Mouse (Mus musculus) forebrain, embryonic 14.5 days (tissue): ENCODE results near the gene Enpp6. TPM values are rescaled to one million over a fixed set of nuclear protein-coding genes. Genes with fewer than 3 reads are reported as not detected.

ENCODE experiments used
- polyA plus RNA-seq: library from polyadenylated mRNA; unstranded; fragments of >200 nt; fragmentation: Nextera tagmentation; extraction: Ambion mirVana; gene quantifications from 2 replicates; pipeline ENCODE4 v1.2.1, GENCODE M21; 2014

Gene Enpp6
- polyA plus RNA-seq, 1 experiment from 2014 or later, result not detected

Other genes starting within 250 kb of the Enpp6 start
- gene Irf2, start 247.2 kb upstream of the Enpp6 start, polyA plus RNA-seq, result 6.2 and 8.4 TPM in 2 replicates